Mouse (Mus musculus) spleen, adult 10 weeks (tissue): Measurements from ENCODE around the gene Platr25. TPM values are rescaled to one million over a fixed set of nuclear protein-coding genes. Genes with fewer than 3 reads are reported as not detected.

Experiments
- polyA plus RNA-seq: library from polyadenylated mRNA; stranded (reverse); fragments of 350-450 nt; fragmentation: Illumina TruSeq; extraction: RNeasy Lipid Tissue Mini Kit (QIAGEN cat#74804); gene quantifications from one replicate; pipeline ENCODE4 v1.2.3, GENCODE M21; 2015; ENCODE audit warnings: low replicate concordance; ENCODE audit not compliant: insufficient read depth

The Platr25 gene
- 39.6 TPM for polyA plus RNA-seq

GRCm38 (mm10) chr13:62760432-62761415, at the start of gene Platr25:
Gene Platr25, minus strand, starts transcription at chr13:62760709.

GRCm38 (mm10) chr13:62785199-62786134, 25.0 kb upstream of the Platr25 start, which contains the start of gene Gm5141:
Gene Gm5141, minus strand, starts transcription at chr13:62785808.

GRCm38 (mm10) chr13:62623577-62624276, 136.8 kb downstream of the Platr25 start, which contains the start of gene 6720489N17Rik:
Gene 6720489N17Rik, minus strand, starts transcription at chr13:62624182.

Other genes starting within 250 kb of the Platr25 start
- 1.3 TPM for gene Zfp935, start 202.2 kb downstream of the Platr25 start, polyA plus RNA-seq
- gene Zfp934, start 189.5 kb downstream of the Platr25 start, polyA plus RNA-seq: 29.5 TPM
- 8.9 TPM for gene 6720489N17Rik, start 136.5 kb downstream of the Platr25 start, polyA plus RNA-seq
- 9.4 TPM for gene Gm5141, start 25.1 kb upstream of the Platr25 start, polyA plus RNA-seq
- gene Fbp2, start 97.7 kb upstream of the Platr25 start, polyA plus RNA-seq: not detected
- not detected for gene Fbp1, start 127.6 kb upstream of the Platr25 start, polyA plus RNA-seq
- gene 2010111I01Rik, start 204.2 kb upstream of the Platr25 start, polyA plus RNA-seq: 46.7 TPM